Comparison of ENCODE assay signal across 18 mouse cellular contexts in the genomic region with DNA sequence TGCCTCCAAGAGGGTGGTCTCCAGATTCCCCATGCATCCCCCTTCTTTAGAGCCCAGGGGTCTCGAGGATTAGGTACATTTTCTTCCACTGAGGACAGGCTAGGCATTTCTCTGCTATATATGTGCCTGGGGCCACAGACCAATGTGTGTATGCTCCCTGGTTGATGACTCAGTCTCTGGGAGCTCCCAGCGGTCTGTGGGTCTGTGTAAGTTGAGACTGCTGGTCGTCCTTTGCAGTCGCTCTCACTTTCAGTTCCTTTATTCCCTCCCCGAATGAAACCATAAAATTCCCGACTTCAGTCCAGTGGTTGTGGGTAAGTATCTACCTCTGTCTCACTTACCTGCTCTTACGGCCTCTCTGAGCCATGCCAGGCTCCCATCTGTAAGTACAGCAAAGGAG.
"Had no signal": no experiment of that assay in that cellular context is flagged by ENCODE, and none has a peak within 500 bp of the region (broad histone marks: within the 10 kb centered on the region; RNA-seq: fewer than 3 reads in every experiment).

No protein-coding gene starts in this region.

- H3K27me3 ChIP-seq: limb, embryonic 12.5 days; limb, embryonic 15.5 days; lung, embryonic 15.5 days; midbrain, embryonic 12.5 days had no signal

- ATAC-seq: intestine, postnatal 0 days had no signal

- DNase-seq: kidney, adult 2 months; kidney, postnatal 25 days; layer of hippocampus, postnatal 36 days; left cerebral cortex, postnatal 4 days; lung, postnatal 14 days; thymus, adult 18-20 months; thymus, postnatal 4 days had no signal

- H3K4me3 ChIP-seq: layer of hippocampus, adult 2 months; left cerebral cortex, adult 2 months; limb, embryonic 12.5 days; limb, embryonic 15.5 days; lung, embryonic 15.5 days; midbrain, embryonic 12.5 days had no signal

- H3K4me1 ChIP-seq: limb, embryonic 12.5 days; limb, embryonic 15.5 days; lung, embryonic 15.5 days; midbrain, embryonic 12.5 days had no signal

- H3K36me3 ChIP-seq: limb, embryonic 12.5 days; limb, embryonic 15.5 days; lung, embryonic 15.5 days; midbrain, embryonic 12.5 days had no signal

- H3K9me3 ChIP-seq: limb, embryonic 12.5 days; limb, embryonic 15.5 days; lung, embryonic 15.5 days; midbrain, embryonic 12.5 days had no signal

- H3K27ac ChIP-seq: kidney, postnatal 0 days; layer of hippocampus, adult 2 months; left cerebral cortex, adult 2 months; limb, embryonic 12.5 days; limb, embryonic 15.5 days; liver, embryonic 14.5 days; lung, embryonic 15.5 days; macrophage; midbrain, embryonic 12.5 days had no signal

- H3K9ac ChIP-seq: limb, embryonic 12.5 days; limb, embryonic 15.5 days; liver, embryonic 14.5 days; lung, embryonic 15.5 days; midbrain, embryonic 12.5 days had no signal

- H3K4me2 ChIP-seq: limb, embryonic 12.5 days; limb, embryonic 15.5 days; liver, embryonic 11.5 days; lung, embryonic 15.5 days; midbrain, embryonic 12.5 days had no signal
